Mouse (Mus musculus) heart, embryonic 10.5 days (tissue): Measurements from ENCODE around the gene 9530003J23Rik. TPM values are rescaled to one million over a fixed set of nuclear protein-coding genes. Genes with fewer than 3 reads are reported as not detected.
"Not testable (repeated sequence)": the region's sequence is repeated elsewhere in the genome, so short reads cannot be mapped to it uniquely, and the experiment has no call there.

Source experiments
- DNase-seq: peaks from one replicate; pipeline ENCODE4 v3.0.0-alpha.2; 2017; ENCODE audit warnings: low spot score
- H3K27ac ChIP-seq: fragments of 300-500 bp; sonication (generic); 2 replicates; pipeline ENCODE4 v1.5.1; 2016; ENCODE audit warnings: mild to moderate bottlenecking
- H3K27me3 ChIP-seq: fragments of 300-500 bp; sonication (generic); 2 replicates; pipeline ENCODE4 v1.6.1; 2016; ENCODE audit warnings: mild to moderate bottlenecking; ENCODE audit not compliant: poor library complexity, insufficient read depth, severe bottlenecking
- H3K36me3 ChIP-seq: fragments of 300-500 bp; sonication (generic); 2 replicates; pipeline ENCODE4 v1.6.1; 2016; ENCODE audit warnings: mild to moderate bottlenecking, moderate library complexity
- H3K4me1 ChIP-seq: fragments of 300-500 bp; sonication (generic); 2 replicates; pipeline ENCODE4 v1.6.1; 2016; ENCODE audit warnings: mild to moderate bottlenecking
- H3K4me3 ChIP-seq: fragments of 300-500 bp; sonication (generic); 2 replicates; pipeline ENCODE4 v1.5.1; 2016; ENCODE audit warnings: mild to moderate bottlenecking, moderate library complexity
- H3K9me3 ChIP-seq: fragments of 300-500 bp; sonication (generic); 2 replicates; pipeline ENCODE4 v1.6.1; 2016; ENCODE audit warnings: mild to moderate bottlenecking, moderate library complexity
- WGBS: fragments of 180-500 bp; shearing (Covaris S2); methylation state at CpG from one replicate; pipeline ENCODE4 v1.1.7; 2016; 5-methylcytosine and 5-hydroxymethylcytosine counted together
- polyA plus RNA-seq: library from polyadenylated mRNA; unstranded; fragments of >200 nt; fragmentation: Nextera tagmentation; extraction: Ambion mirVana; gene quantifications from 2 replicates; pipeline ENCODE4 v1.2.1, GENCODE M21; 2016

9530003J23Rik gene
- polyA plus RNA-seq, 1 experiment from 2014 or later, result not detected

GRCm38 (mm10) chr10:117277779-117278178, 39.3 kb upstream of the 9530003J23Rik start:
- Histone ChIP-seq H3K27me3 (peaks cover 27% of the 10 kb centered on the region; the same call in 1 of the 2 replicates), H3K4me1 (peaks cover 15% of the 10 kb centered on the region)
- not testable (repeated sequence) for H3K27ac ChIP-seq, H3K4me3 ChIP-seq, H3K9me3 ChIP-seq, DNase-seq, H3K36me3 ChIP-seq
- 80% methylated on average over 9 of the region's 9 CpGs for WGBS

DNA sequence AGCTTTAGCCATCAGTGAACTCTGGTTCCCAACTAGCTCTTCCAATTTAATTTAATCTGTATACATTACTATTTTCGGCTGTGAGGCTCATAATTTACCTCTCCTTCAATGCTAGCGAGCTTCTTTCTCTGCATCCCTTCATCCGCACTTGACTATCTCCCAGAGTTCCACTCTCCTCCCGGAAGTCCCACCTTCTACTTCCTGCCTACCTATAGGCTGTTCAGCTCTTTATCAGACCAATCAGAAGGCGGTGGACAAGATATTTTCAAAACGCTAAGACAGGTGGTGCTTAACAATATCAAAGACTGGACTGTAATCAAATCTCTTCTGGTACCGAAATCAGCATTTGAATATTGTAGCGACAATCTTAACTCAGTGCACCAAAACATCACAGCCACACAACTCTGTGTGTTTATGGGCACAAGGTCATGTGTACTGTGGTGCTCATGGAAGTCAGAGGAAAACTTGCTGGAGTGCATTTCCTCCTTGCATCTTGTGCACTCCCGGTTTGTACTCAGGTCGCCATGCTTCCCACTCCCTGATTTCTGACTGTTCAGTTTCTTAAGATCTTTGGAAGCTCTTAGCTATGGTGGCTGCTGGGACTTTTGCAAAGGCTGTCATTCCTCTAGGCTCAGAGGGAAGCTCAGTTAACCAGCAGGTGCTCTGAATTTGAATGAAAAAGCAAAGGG, 37.3 kb upstream of the 9530003J23Rik start:
- H3K9me3 ChIP-seq, result no peaks in the 10 kb centered on the region
- no peak for DNase-seq
- peaks cover 15% of the 10 kb centered on the region; the same call in 1 of the 2 replicates for H3K27me3 ChIP-seq
- no peak overlapping the region for H3K4me3 ChIP-seq
- H3K27ac ChIP-seq, result no peak overlapping the region
- WGBS, result 75% methylated on average over 10 of the region's 10 CpGs
- peaks cover 10% of the 10 kb centered on the region for H3K4me1 ChIP-seq
- H3K36me3 ChIP-seq, result no peaks in the 10 kb centered on the region

- H3K27ac ChIP-seq, H3K4me3 ChIP-seq, H3K27me3 ChIP-seq, DNase-seq, H3K36me3 ChIP-seq, H3K9me3 ChIP-seq: not testable (repeated sequence)
- H3K4me1 ChIP-seq, result peaks cover 10% of the 10 kb centered on the region
- WGBS, result 80% methylated on average over 4 of the region's 7 CpGs
Observed at GRCm38 (mm10) chr10:117274645-117275044, 36.1 kb upstream of the 9530003J23Rik start.

- Histone ChIP-seq H3K4me1 (peaks cover 10% of the 10 kb centered on the region), H3K9me3 (no peaks in the 10 kb centered on the region), H3K36me3 (no peaks in the 10 kb centered on the region), H3K27ac (no peak overlapping the region), H3K4me3 (no peak overlapping the region), H3K27me3 (0 out of 2 replicates have a peak, but pooled peaks cover 9% of the 10 kb centered on the region)
- DNase-seq, result no peak
Observed at GRCm38 (mm10) chr10:117272023-117272422, 33.5 kb upstream of the 9530003J23Rik start.

- Histone ChIP-seq H3K36me3 (no peaks in the 10 kb centered on the region), H3K4me3 (no peak overlapping the region), H3K27ac (no peak overlapping the region), H3K27me3 (no peaks in the 10 kb centered on the region), H3K4me1 (no peaks in the 10 kb centered on the region), H3K9me3 (peaks cover 5% of the 10 kb centered on the region; the same call in 1 of the 2 replicates)
- DNase-seq, result no peak
Observed at GRCm38 (mm10) chr10:117259870-117260269, 21.4 kb upstream of the 9530003J23Rik start.

- H3K4me3 ChIP-seq, result no peak overlapping the region
- H3K27ac ChIP-seq, result no peak overlapping the region
- H3K27me3 ChIP-seq, result no peaks in the 10 kb centered on the region; the same call in 1 of the 2 replicates
- peaks cover 11% of the 10 kb centered on the region; the same call in 1 of the 2 replicates for H3K4me1 ChIP-seq
- H3K9me3 ChIP-seq, result no peaks in the 10 kb centered on the region
- no peaks in the 10 kb centered on the region for H3K36me3 ChIP-seq
- DNase-seq, result no peak
- 48% methylated on average over 11 of the region's 11 CpGs for WGBS
Observed at GRCm38 (mm10) chr10:117235866-117236265, 2.6 kb downstream of the 9530003J23Rik start.

DNA sequence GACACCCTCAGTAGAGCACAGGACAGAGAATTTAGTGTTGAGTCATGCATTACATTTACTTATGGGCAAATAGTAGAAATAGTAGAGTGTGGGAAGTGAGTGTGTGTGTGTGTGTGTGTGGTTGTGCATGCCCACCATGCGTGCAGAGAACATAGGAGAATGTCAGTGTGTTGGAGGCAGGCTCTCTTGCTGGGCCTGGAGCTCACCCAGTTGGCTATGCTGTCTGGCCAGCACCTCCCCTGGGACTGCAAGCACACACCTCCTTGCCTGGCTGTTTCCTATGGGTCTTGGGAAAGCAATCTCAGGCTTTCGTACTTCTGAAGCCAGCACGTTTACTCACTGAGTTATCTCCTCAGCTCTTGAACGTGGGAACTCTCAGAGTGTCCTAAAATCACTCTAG, 3.7 kb downstream of the 9530003J23Rik start:
- DNase-seq, result no peak
- H3K27me3 ChIP-seq, result peaks cover 3% of the 10 kb centered on the region
- H3K4me1 ChIP-seq, result peaks cover 11% of the 10 kb centered on the region; the same call in 1 of the 2 replicates
- no peaks in the 10 kb centered on the region for H3K36me3 ChIP-seq
- H3K9me3 ChIP-seq, result no peaks in the 10 kb centered on the region
- H3K27ac ChIP-seq, result no peak overlapping the region
- 48% methylated on average over 4 of the region's 4 CpGs for WGBS
- H3K4me3 ChIP-seq, result no peak overlapping the region

DNA sequence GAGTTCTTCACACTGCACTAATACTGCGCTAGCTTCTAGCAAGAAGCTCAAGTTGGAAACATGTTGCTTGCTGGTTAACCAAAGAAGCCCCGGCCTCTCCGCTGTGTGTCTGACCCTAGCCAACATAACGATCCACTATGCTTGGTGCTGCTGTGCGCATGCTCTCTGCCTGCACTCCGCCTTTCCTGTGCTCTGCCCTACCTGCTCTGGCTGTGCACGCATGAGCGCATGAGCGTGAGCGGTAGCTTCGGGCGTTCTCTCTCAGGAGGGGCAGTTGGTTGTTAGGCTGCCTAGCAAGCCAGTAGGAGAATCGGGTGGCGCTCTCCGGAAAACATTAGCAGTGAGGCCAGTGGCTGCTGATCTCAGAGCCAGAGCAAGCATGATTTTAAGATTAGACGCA, 8.7 kb downstream of the 9530003J23Rik start:
- H3K36me3 ChIP-seq, result no peaks in the 10 kb centered on the region
- no peak for DNase-seq
- H3K9me3 ChIP-seq, result no peaks in the 10 kb centered on the region
- peaks cover 5% of the 10 kb centered on the region for H3K27me3 ChIP-seq
- no peak overlapping the region for H3K27ac ChIP-seq
- peaks cover 3% of the 10 kb centered on the region; the same call in 1 of the 2 replicates for H3K4me1 ChIP-seq
- 0 out of 2 replicates have a peak overlapping the region, but pooled peaks have one; percentile 6 for H3K4me3 ChIP-seq
- 70% methylated on average over 16 of the region's 16 CpGs for WGBS

- Histone ChIP-seq H3K36me3 (peaks cover 19% of the 10 kb centered on the region), H3K27me3 (peaks cover 5% of the 10 kb centered on the region), H3K27ac (no peak overlapping the region), H3K4me1 (peaks cover 20% of the 10 kb centered on the region), H3K4me3 (no peak overlapping the region), H3K9me3 (no peaks in the 10 kb centered on the region)
- WGBS, result 54% methylated on average over 3 of the region's 3 CpGs
- peak; percentile 42 for DNase-seq
Observed at GRCm38 (mm10) chr10:117226002-117226401, 12.5 kb downstream of the 9530003J23Rik start.

GRCm38 (mm10) chr10:117225094-117225493, 13.4 kb downstream of the 9530003J23Rik start:
- Histone ChIP-seq H3K27ac (peak overlapping the region; percentile 100), H3K4me3 (peak overlapping the region; percentile 91), H3K27me3 (peaks cover 4% of the 10 kb centered on the region), H3K9me3 (no peaks in the 10 kb centered on the region), H3K36me3 (peaks cover 28% of the 10 kb centered on the region), H3K4me1 (peaks cover 20% of the 10 kb centered on the region)
- peak; percentile 73 for DNase-seq
- 52% methylated on average over 8 of the region's 8 CpGs for WGBS

GRCm38 (mm10) chr10:117224102-117224990, 14.2 kb downstream of the 9530003J23Rik start, which contains the start of gene Yeats4:
Gene Yeats4, minus strand, starts transcription at chr10:117224507.
- Histone ChIP-seq H3K36me3 (peaks cover 35% of the 10 kb centered on the region), H3K4me1 (peaks cover 20% of the 10 kb centered on the region)
- 1% methylated on average over 63 of the region's 63 CpGs for WGBS

DNA sequence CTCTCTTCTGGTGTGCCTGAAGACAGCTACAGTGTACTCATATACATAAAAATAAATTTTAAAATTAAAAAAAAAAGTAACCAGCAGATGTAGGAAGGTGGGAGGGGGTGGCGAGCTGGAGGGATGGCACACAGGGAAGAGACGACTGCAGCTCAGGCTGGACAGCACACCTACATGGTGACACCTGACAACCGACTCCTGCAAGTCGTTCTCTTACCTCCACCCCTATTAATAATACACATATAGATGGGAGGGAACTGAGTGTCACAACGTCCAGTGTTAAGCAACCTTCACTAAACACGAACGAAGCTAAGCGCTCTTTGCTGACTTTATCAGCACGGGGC, 14.8 kb downstream of the 9530003J23Rik start:
- H3K36me3 ChIP-seq, result peaks cover 38% of the 10 kb centered on the region
- peak overlapping the region; percentile 100 for H3K27ac ChIP-seq
- whole genome bisulfite sequencing, result 0% methylated on average over 9 of the region's 9 CpGs
- no peaks in the 10 kb centered on the region for H3K27me3 ChIP-seq
- H3K9me3 ChIP-seq, result no peaks in the 10 kb centered on the region
- peaks cover 20% of the 10 kb centered on the region for H3K4me1 ChIP-seq
- H3K4me3 ChIP-seq, result peak overlapping the region; percentile 91
- DNase-seq, result no peak

More at GRCm38 (mm10) chr10:117224102-117224990, 14.2 kb downstream of the 9530003J23Rik start, which contains the start of gene Yeats4:
- Histone ChIP-seq H3K27me3 (no peaks in the 10 kb centered on the region), H3K27ac (peak within 1 kb of the TSS; percentile 100), H3K9me3 (no peaks in the 10 kb centered on the region), H3K4me3 (peak within 1 kb of the TSS; percentile 91)
- DNase-seq, result peak; percentile 96

- Histone ChIP-seq H3K27ac (no peak overlapping the region), H3K9me3 (no peaks in the 10 kb centered on the region), H3K27me3 (no peaks in the 10 kb centered on the region), H3K36me3 (peaks cover 47% of the 10 kb centered on the region), H3K4me3 (no peak overlapping the region), H3K4me1 (peaks cover 20% of the 10 kb centered on the region)
- DNase-seq, result no peak
- WGBS, result 69% methylated on average over 3 of the region's 3 CpGs
Observed at GRCm38 (mm10) chr10:117222821-117223220, 15.7 kb downstream of the 9530003J23Rik start.
